In genomic region chr1:191574871-191575457, GRCm38 (mm10) we compare ENCODE assay signal across 8 mouse cellular contexts. TPM values are rescaled to one million over a fixed set of nuclear protein-coding genes. Genes with fewer than 3 reads are reported as not detected.
DNase-seq lines count a peak whose midpoint lies in the region; ATAC-seq and TF ChIP-seq lines count a peak whose summit lies in the region.

No protein-coding gene starts in this region.

- peak overlapping the region; percentile 85 for H3K4me2 ChIP-seq in forebrain, embryonic 15.5 days (replicated peaks)
- peak overlapping the region; percentile 79 for H3K4me2 ChIP-seq in kidney, postnatal 0 days (ENCODE audit: low read length)
- H3K4me2 ChIP-seq in stomach, postnatal 0 days (replicated peaks; ENCODE audit: low read depth), result peak overlapping the region; percentile 78

- under 1% methylated on average over 52 of the region's 52 CpGs for WGBS in lung, adult 2 months
- under 1% methylated on average over 52 of the region's 52 CpGs for WGBS in bone marrow, adult 2 months
- WGBS in forebrain, embryonic 15.5 days, result under 1% methylated on average over 52 of the region's 52 CpGs
- WGBS in kidney, postnatal 0 days, result under 1% methylated on average over 52 of the region's 52 CpGs
- whole genome bisulfite sequencing in macrophage (ENCODE audit: missing documents), result under 1% methylated on average over 52 of the region's 52 CpGs
- WGBS in stomach, postnatal 0 days, result under 1% methylated on average over 52 of the region's 52 CpGs

- no peak for DNase-seq in lung, adult 2 months
- no peak for DNase-seq in lung, postnatal 25 days (ENCODE audit: low spot score)
- DNase-seq in kidney, postnatal 0 days (ENCODE audit: low spot score), result peak; percentile 86
- no peak for DNase-seq in stomach, postnatal 0 days (ENCODE audit: low spot score)
- no peak for DNase-seq in frontal cortex, postnatal 36 days (ENCODE audit: low spot score in 2 of 2)

- peak; percentile 35 for ATAC-seq in forebrain, embryonic 15.5 days (replicated peaks)
- ATAC-seq in kidney, postnatal 0 days (replicated peaks; ENCODE audit: low FRiP score, low read depth), result peak; percentile 30
- ATAC-seq in stomach, postnatal 0 days (ENCODE audit: low FRiP score, low TSS enrichment), result peak; percentile 27

- no peak for TF ChIP-seq CTCF in lung, adult 2 months (IDR thresholded peaks at IDR 0.05; ENCODE audit: insufficient read depth, low read length)
- no peak for TF ChIP-seq CTCF in bone marrow, adult 2 months (IDR thresholded peaks at IDR 0.05; ENCODE audit: control insufficient read depth, insufficient read depth, low read length)
- no peak for TF ChIP-seq CTCF in kidney, postnatal 0 days (IDR thresholded peaks at IDR 0.05; ENCODE audit: low read depth)
- no peak for TF ChIP-seq CTCF in stomach, postnatal 0 days (IDR thresholded peaks at IDR 0.05; ENCODE audit: low read depth)

- peak overlapping the region; percentile 69 for H3K27ac ChIP-seq in bone marrow, adult 2 months (ENCODE audit: control insufficient read depth, insufficient read depth, low read depth, low read length, poor library complexity)
- H3K27ac ChIP-seq in forebrain, embryonic 15.5 days (replicated peaks), result peak overlapping the region; percentile 79
- H3K27ac ChIP-seq in kidney, postnatal 0 days, result peak overlapping the region; percentile 95
- H3K27ac ChIP-seq in macrophage, result peak overlapping the region; percentile 44
- H3K27ac ChIP-seq in stomach, postnatal 0 days (replicated peaks), result peak overlapping the region; percentile 91

- H3K9ac ChIP-seq in forebrain, embryonic 15.5 days (replicated peaks), result peak overlapping the region; percentile 76
- H3K9ac ChIP-seq in kidney, postnatal 0 days (ENCODE audit: low read depth, low read length), result peak overlapping the region; percentile 82
- H3K9ac ChIP-seq in stomach, postnatal 0 days (ENCODE audit: low read length), result peak overlapping the region; percentile 77

- peak overlapping the region; percentile 73 for H3K4me3 ChIP-seq in lung, adult 2 months (replicated peaks; ENCODE audit: extremely low read depth, low read depth, low read length)
- H3K4me3 ChIP-seq in bone marrow, adult 2 months (replicated peaks; ENCODE audit: control insufficient read depth, low read depth, low read length), result peak overlapping the region; percentile 86
- H3K4me3 ChIP-seq in forebrain, embryonic 15.5 days, result peak overlapping the region; percentile 91
- H3K4me3 ChIP-seq in kidney, postnatal 0 days (replicated peaks; ENCODE audit: low read depth, low read length), result peak overlapping the region; percentile 88
- peak overlapping the region; percentile 77 for H3K4me3 ChIP-seq in macrophage (ENCODE audit: inconsistent target)
- H3K4me3 ChIP-seq in stomach, postnatal 0 days (ENCODE audit: low read depth, low read length), result peak overlapping the region; percentile 85

- no peaks in the 10 kb centered on the region for H3K27me3 ChIP-seq in forebrain, embryonic 15.5 days
- no peaks in the 10 kb centered on the region for H3K27me3 ChIP-seq in kidney, postnatal 0 days (ENCODE audit: insufficient read depth, low read length)
- no peaks in the 10 kb centered on the region for H3K27me3 ChIP-seq in stomach, postnatal 0 days (ENCODE audit: control insufficient read depth, insufficient read depth, low read length)

- H3K79me2 ChIP-seq in macrophage (ENCODE audit: inconsistent target), result peaks cover 86% of the 10 kb centered on the region

- no peak for TF ChIP-seq EP300 in stomach, postnatal 0 days (optimal IDR thresholded peaks at IDR 0.05)

- H3K36me3 ChIP-seq in forebrain, embryonic 15.5 days, result no peaks in the 10 kb centered on the region
- no peaks in the 10 kb centered on the region for H3K36me3 ChIP-seq in kidney, postnatal 0 days (ENCODE audit: insufficient read depth, low read length)
- H3K36me3 ChIP-seq in macrophage (ENCODE audit: inconsistent target), result no peaks in the 10 kb centered on the region
- H3K36me3 ChIP-seq in stomach, postnatal 0 days (ENCODE audit: control insufficient read depth, insufficient read depth, low read length), result no peaks in the 10 kb centered on the region

- H3K4me1 ChIP-seq in lung, adult 2 months (ENCODE audit: control insufficient read depth, insufficient read depth, low read length), result peaks cover 4% of the 10 kb centered on the region; the same call in 1 of the 2 replicates
- H3K4me1 ChIP-seq in bone marrow, adult 2 months (ENCODE audit: control insufficient read depth, insufficient read depth, low read length), result no peaks in the 10 kb centered on the region; the same call in 1 of the 2 replicates
- H3K4me1 ChIP-seq in forebrain, embryonic 15.5 days, result peaks cover 37% of the 10 kb centered on the region
- peaks cover 14% of the 10 kb centered on the region for H3K4me1 ChIP-seq in kidney, postnatal 0 days (replicated peaks; ENCODE audit: insufficient read depth, low read length)
- peaks cover 4% of the 10 kb centered on the region; the same call in 1 of the 2 replicates for H3K4me1 ChIP-seq in stomach, postnatal 0 days (replicated peaks; ENCODE audit: control insufficient read depth, insufficient read depth)

- 0 out of 2 replicates have a peak, but pooled peaks cover 4% of the 10 kb centered on the region for H3K9me3 ChIP-seq in forebrain, embryonic 15.5 days
- no peaks in the 10 kb centered on the region for H3K9me3 ChIP-seq in kidney, postnatal 0 days (replicated peaks; ENCODE audit: low read length)
- no peaks in the 10 kb centered on the region for H3K9me3 ChIP-seq in stomach, postnatal 0 days (ENCODE audit: control insufficient read depth, low read length)

- no peak for TF ChIP-seq POLR2A in lung, adult 2 months (IDR thresholded peaks at IDR 0.05; ENCODE audit: borderline replicate concordance, extremely low read depth, low read depth, low read length)
- no peak for TF ChIP-seq POLR2A in bone marrow, adult 2 months (IDR thresholded peaks at IDR 0.05; ENCODE audit: borderline replicate concordance, control insufficient read depth, low read depth, low read length)

RNA-seq across cellular contexts. Expression of gene Dtl, which starts 0.4 kb away (rescaled TPM):
- 0.28 and 0.46 TPM in 2 replicates for polyA plus RNA-seq in lung, adult 2 months (2012; rRNA removed)
- 23.5 and 24.8 TPM in 2 replicates for polyA plus RNA-seq in bone marrow, adult 2 months (2011; ENCODE audit: insufficient read depth, insufficient read length, low replicate concordance, missing spikeins)
- 22.0 and 23.2 TPM in 2 replicates for polyA plus RNA-seq in forebrain, embryonic 15.5 days (2015; fragmentation: Nextera tagmentation; extraction: Ambion mirVana)
- 16.9 and 21.9 TPM in 2 replicates for polyA plus RNA-seq in kidney, postnatal 0 days (2015; fragmentation: Nextera tagmentation; extraction: Ambion mirVana)
- 10 to 100 TPM in 3 of 26 experiments, 1 to 10 TPM in 21, under 1 TPM in 2; 0.74 to 19.3 (median 3.8) TPM for total RNA-seq in macrophage (2018; cell fraction: chromatin; rRNA removed)
- 1 to 10 TPM in 23 of 26 experiments, under 1 TPM in 3; 0.62 to 3.3 (median 1.6) TPM for total RNA-seq in macrophage (2018; cell fraction: cytosol; rRNA removed)
- 10 to 100 TPM in 2 of 26 experiments, 1 to 10 TPM in 22, under 1 TPM in 2; 0.83 to 52.3 (median 2.1) TPM for total RNA-seq in macrophage (2018; cell fraction: nucleus; rRNA removed)
- polyA plus RNA-seq in macrophage (2018), result 0.82 to 15.2 TPM (median 2.0 TPM) in 3 replicates
- 7.5 and 8.6 TPM in 2 replicates for polyA plus RNA-seq in stomach, postnatal 0 days (2015; fragmentation: Nextera tagmentation; extraction: Ambion mirVana)

RNA-seq across cellular contexts. Expression of gene Ints7, which starts 0.5 kb away (rescaled TPM):
- 15.3 and 17.4 TPM in 2 replicates for polyA plus RNA-seq in lung, adult 2 months (2012; rRNA removed)
- 21.0 and 32.1 TPM in 2 replicates for polyA plus RNA-seq in bone marrow, adult 2 months (2011; ENCODE audit: insufficient read depth, insufficient read length, low replicate concordance, missing spikeins)
- 49.7 TPM in 2 replicates for polyA plus RNA-seq in forebrain, embryonic 15.5 days (2015; fragmentation: Nextera tagmentation; extraction: Ambion mirVana)
- 31.7 and 38.9 TPM in 2 replicates for polyA plus RNA-seq in kidney, postnatal 0 days (2015; fragmentation: Nextera tagmentation; extraction: Ambion mirVana)
- 100 to 1,000 TPM in 6 of 26 experiments, 10 to 100 TPM in 20; 33.8 to 113 (median 87.7) TPM for total RNA-seq in macrophage (2018; cell fraction: chromatin; rRNA removed)
- total RNA-seq in macrophage (2018; cell fraction: cytosol; rRNA removed), result 10 to 100 TPM in 21 of 26 experiments, 1 to 10 TPM in 5; 7.2 to 16.8 (median 12.6) TPM
- 10 to 100 TPM; 21.0 to 79.3 (median 48.6) TPM for total RNA-seq in macrophage (2018; cell fraction: nucleus; rRNA removed)
- 8.0 to 16.2 TPM (median 13.5 TPM) in 3 replicates for polyA plus RNA-seq in macrophage (2018)
- 15.1 and 15.8 TPM in 2 replicates for polyA plus RNA-seq in stomach, postnatal 0 days (2015; fragmentation: Nextera tagmentation; extraction: Ambion mirVana)

Comparison
In these comparisons a context has a peak if more than half of its experiments do, and no peak if none do; other contexts are left out.
1. H3K27ac ChIP-seq: peak in every context shown above with its lines; median percentile 95 in kidney, postnatal 0 days; 91 in stomach, postnatal 0 days; 79 in forebrain, embryonic 15.5 days; 69 in bone marrow, adult 2 months; 44 in macrophage.